Mouse (Mus musculus) retina, postnatal 7 days (tissue): ENCODE results near the gene Vmn1r212.
"Not testable (repeated sequence)": the region's sequence is repeated elsewhere in the genome, so short reads cannot be mapped to it uniquely, and the experiment has no call there.

Experiments used
- DNase-seq: peaks from one replicate; pipeline ENCODE4 v3.0.0-alpha.2; 2012; ENCODE audit warnings: low read depth, low spot score

Vmn1r212 gene

DNA sequence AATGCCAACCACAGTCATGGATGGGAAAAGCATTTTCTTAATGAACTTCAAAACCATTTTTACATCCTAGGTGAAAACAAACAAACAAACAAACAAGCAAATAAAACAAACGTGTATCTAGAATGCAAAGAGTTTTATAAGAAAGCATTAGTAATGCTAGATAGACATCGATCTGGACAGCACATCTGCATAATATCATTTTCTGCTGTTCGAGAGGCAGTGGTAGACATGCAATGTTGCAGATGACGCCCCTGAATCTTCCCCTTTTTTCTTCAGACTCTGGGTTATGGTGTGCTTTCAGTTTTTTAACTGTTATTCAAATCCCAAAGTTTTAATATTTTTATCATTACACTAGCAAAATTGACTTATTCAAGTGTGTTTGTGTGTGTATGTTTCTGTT is at the start of gene Vmn1r212:
TSS of gene Vmn1r212 (minus strand) at position 101 of the 400 bp plus-strand sequence.
- DNase-seq: no peak

DNA sequence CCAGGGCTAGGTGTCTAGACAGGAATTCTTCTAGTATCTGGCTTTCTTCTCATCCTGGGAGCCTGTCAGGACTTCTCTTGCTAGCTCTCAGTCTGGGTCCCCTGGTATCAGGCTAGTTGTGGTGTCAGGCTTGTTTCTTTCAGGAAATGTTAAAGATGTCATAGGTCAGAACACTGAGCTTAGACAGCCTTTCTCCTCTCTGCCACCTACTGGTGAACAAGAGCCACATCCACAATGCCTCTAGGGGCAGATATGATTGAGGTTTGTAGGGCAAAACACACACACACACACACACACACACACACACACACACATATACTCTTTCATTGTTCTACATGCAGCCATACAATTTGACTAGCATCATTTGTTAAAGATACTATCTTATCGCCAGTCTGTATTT is 4.7 kb downstream of the Vmn1r212 start:
- DNase-seq: no peak

DNA sequence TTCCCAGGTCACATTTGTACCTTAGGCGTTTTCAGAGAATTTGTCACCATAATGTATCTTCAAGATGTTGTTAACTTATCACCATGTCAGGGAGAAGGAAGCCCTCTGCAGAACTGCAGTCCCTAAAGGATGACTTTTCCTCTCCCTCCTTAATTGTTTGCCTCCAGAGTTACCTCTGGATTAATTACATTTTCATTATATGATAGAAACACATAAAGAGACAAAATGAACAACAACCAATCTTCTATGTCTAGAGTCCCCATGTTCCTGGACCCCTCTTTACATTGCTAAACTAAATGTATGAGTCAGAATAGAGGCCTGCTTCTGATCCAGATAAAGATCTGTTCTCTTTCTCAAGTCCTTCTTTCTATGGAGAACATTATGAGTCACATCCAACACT is 26.5 kb downstream of the Vmn1r212 start, which contains the start of gene Vmn1r211:
TSS of gene Vmn1r211 (minus strand) at position 101 of the 400 bp plus-strand sequence.
- DNase-seq: no peak

DNA sequence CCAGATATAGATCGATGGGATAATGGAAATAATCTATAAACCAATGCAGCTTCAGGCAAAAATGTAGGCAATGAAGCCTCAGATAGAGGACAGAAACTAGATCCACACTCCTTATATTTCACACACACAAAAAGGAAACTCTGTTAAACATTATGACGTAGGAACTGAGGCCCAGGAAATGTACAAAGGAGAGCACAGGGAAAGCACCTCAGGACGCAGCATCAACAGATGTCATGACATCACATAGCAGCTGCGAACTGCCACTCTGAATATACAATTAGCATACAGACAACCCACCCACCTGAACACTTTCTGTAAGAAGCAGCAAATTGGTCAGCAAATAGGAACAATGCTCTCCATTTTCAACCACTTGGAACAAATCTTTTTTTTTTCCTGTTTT is 29.2 kb downstream of the Vmn1r212 start:
- no peak for DNase-seq

DNA sequence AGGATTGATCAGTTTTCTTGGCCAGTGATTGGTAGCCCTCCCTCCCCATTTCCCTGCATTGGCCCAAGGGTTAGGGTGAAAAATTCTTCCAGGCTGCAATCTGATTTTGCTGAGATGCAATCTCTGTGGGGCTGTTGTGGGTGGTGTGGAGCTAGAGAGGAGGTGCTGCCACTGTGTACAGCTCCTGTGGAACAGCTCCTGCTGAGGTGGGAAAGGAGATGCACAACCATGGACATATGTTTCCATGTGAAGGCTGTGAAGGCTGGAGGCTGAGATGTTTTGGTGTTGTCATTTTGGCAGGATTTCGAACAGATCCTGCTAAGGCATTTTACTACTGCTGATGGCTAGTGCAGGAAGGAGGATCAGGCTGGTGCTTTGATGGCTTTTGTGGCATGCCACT is 37.2 kb downstream of the Vmn1r212 start:
- no peak for DNase-seq

DNA sequence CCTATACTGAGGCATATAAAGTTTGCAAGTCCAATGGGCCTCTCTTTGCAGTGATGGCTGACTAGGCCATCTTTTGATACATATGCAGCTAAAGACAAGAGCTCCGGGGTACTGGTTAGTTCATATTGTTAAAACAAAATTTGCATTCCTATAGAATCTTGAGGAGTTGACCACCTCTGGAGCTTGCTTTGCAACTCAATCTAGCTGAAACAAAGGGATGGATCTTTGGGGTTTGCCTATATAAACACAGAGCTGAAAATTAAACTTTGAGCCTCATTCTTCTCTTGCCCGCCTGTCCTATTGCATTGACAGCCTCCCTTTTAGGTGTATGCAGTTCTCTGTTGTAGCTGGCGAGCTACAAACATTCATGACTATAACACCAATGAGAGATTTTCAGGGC is 39.7 kb downstream of the Vmn1r212 start:
- DNase-seq: not testable (repeated sequence)
